Mouse (Mus musculus): ENCODE results near the gene Cd40. TPM values are rescaled to one million over a fixed set of nuclear protein-coding genes. Genes with fewer than 3 reads are reported as not detected.

The Cd40 gene
- polyA plus RNA-seq, 1 experiment from 2014 or later, result 3.4 TPM

DNA sequence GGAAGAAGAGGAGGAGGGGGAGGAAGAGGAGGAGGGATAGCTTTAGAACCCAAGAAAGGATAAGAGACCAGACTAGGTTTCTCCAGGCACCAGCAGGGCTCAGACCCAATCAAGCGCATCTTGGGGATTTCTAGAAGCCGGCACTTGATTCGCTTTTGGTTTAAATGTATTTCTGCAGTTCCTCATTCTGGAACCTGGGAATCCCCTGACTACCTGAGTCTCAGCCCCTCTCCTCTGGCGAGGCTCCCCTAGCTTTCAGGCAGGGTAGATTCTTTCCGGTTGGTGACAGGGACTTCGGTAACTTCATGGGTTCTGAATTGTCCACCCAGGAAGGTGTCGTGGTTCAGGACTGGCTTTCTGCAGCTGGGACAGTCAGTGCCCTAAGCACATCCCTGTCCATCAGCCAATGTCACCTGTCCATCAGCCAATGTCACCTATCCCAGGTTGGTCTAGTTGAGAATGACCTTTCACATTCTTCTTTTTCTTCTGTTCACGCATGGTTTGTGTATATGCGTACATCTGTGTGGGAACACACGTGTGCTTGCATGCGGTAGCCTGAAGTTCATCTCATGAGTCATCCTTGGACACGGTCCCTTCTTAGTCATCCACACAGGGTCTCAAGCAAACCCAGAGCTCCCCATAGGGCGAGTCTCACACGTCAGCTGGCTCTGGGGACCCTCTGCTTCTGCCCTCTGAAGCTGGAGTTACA, 1.1 kb downstream of the Cd40 start:
- H3K4me3 ChIP-seq (replicated peaks), result peak overlapping the region; percentile 42

DNA sequence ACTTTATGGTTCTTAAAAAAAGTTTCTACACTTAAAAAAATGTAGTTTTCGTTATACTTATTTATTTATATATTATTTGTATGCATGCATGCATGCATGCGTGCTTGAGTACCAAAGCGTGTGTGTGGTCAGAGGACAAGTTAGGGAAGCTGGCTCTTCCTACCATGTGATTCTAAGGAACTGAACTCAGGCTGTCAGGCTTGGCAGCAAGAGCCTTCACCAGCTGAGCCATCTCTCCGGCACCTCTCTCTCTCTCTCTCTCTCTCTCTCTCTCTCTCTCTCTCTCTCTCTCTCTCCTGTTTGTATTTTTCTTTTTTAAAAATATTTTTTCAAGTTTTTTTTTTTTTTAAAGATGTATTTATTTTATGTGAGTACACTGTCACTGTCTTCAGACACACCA, 4.5 kb downstream of the Cd40 start:
- no peak overlapping the region for H3K4me2 ChIP-seq
- H3K27me3 ChIP-seq, result peaks cover 18% of the 10 kb centered on the region
- DNase-seq (no peak), ATAC-seq (ENCODE audit: low read depth) (no peak)
- H3K27ac ChIP-seq, result no peak overlapping the region
- no peak overlapping the region for H3K4me3 ChIP-seq (replicated peaks)
- H3K9me3 ChIP-seq (replicated peaks), result no peaks in the 10 kb centered on the region
- no peak overlapping the region for H3K9ac ChIP-seq
- 68% methylated on average over 4 of the region's 4 CpGs for WGBS (ENCODE audit: insufficient replicate concordance)
- no peaks in the 10 kb centered on the region for H3K36me3 ChIP-seq
- peaks cover 15% of the 10 kb centered on the region; the same call in 1 of the 2 replicates for H3K4me1 ChIP-seq (replicated peaks)

More for the DNA sequence above, 1.1 kb downstream of the Cd40 start:
- Histone ChIP-seq H3K9me3 (replicated peaks) (peaks cover 7% of the 10 kb centered on the region; the same call in 1 of the 2 replicates), H3K4me2 (peak overlapping the region; percentile 45), H3K4me1 (replicated peaks) (peaks cover 12% of the 10 kb centered on the region; the same call in 1 of the 2 replicates), H3K27ac (no peak overlapping the region), H3K27me3 (peaks cover 33% of the 10 kb centered on the region), H3K36me3 (no peaks in the 10 kb centered on the region), H3K9ac (no peak overlapping the region)
- DNase-seq, result no peak
- WGBS (ENCODE audit: insufficient replicate concordance), result 48% methylated on average over 14 of the region's 14 CpGs
- no peak for ATAC-seq (ENCODE audit: low read depth)

DNA sequence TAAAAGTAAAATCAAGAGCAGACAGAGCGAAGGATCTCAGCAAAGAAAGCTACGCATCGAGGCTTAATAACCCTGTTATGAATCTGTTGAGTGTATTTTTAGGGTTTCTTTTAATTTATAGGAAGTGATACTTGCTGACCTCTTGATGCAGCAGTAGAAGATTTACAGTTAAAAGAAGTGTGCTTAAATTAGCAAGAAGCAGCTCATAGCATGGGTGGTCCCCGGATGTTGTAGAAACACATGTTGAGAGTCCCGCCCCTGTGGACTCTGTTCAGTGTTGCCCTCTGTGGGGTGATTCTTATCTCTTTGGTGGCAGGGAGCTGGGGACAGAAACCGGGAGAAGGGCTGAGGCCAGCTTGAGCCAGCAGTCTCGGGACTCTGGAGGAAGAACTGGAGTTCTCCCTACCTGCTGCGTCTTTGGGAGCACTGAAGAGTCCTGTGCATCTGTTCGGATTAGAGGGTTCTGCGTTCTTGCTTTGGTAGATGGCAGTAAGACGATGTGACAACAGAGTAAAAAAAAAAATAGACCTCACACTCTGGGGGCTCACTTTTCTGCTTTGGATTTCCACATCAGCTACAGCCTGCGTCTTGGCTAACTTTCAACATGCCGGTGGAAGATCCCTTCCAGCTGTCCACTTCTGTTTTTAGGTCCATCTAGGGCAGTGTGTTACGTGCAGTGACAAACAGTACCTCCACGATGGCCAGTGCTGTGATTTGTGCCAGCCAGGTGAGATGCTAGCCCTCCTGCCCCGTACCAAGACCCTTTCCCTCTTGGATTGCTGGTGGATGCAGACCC, 6.4 kb downstream of the Cd40 start:
- Histone ChIP-seq H3K4me2 (no peak overlapping the region), H3K27me3 (peaks cover 1% of the 10 kb centered on the region; the same call in 1 of the 2 replicates), H3K4me1 (replicated peaks) (0 out of 2 replicates have a peak, but pooled peaks cover 3% of the 10 kb centered on the region), H3K9ac (no peak overlapping the region), H3K9me3 (replicated peaks) (no peaks in the 10 kb centered on the region), H3K27ac (no peak overlapping the region), H3K4me3 (replicated peaks) (no peak overlapping the region), H3K36me3 (no peaks in the 10 kb centered on the region)
- ATAC-seq (ENCODE audit: low read depth), result no peak
- WGBS (ENCODE audit: insufficient replicate concordance), result 60% methylated on average over 16 of the region's 16 CpGs
- no peak for DNase-seq

DNA sequence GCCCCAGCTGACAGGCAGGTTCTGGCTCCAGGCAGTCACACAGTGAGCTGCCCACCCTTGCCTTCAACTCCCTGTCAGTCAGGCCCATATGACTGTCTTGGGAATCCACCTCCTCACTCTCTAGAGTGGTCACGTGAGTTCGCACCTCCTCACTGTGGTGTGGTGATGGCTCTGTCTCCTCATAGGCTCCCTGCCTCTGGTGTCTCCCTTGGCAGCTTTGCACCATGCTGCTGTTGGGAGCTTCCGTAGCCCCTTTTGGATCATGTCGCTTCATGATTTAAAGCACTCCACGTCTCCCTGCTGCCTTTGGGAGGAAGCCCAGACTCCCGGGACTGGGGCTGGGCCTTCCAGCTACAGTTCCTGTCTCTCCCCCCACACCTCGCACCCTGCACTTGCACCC, 9.1 kb downstream of the Cd40 start:
- no peak for DNase-seq
- Histone ChIP-seq H3K9ac (no peak overlapping the region), H3K36me3 (no peaks in the 10 kb centered on the region), H3K4me2 (no peak overlapping the region), H3K4me3 (replicated peaks) (no peak overlapping the region), H3K27ac (no peak overlapping the region), H3K4me1 (replicated peaks) (0 out of 2 replicates have a peak, but pooled peaks cover 3% of the 10 kb centered on the region), H3K9me3 (replicated peaks) (no peaks in the 10 kb centered on the region), H3K27me3 (no peaks in the 10 kb centered on the region)
- ATAC-seq (ENCODE audit: low read depth), result no peak
- 59% methylated on average over 7 of the region's 7 CpGs for WGBS (ENCODE audit: insufficient replicate concordance)

DNA sequence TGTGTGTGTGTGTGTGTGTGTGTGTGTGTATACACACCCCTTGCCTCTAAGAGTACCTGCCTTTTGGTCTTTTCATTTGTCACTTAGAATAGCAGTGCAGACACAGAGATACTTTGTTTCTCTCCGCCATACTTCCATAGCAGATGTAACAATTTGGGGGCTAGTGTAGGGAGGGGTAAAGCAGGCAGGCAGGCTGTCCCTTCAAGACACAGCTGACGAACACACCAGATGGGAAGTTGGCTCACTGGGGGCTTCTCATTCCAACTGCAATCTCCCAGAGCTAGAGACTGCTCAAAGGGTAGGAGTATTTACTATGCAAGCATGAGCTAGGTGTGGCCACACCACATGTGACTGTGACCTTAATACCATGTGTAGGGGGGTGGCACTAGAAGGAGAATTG, 13.4 kb downstream of the Cd40 start:
- Histone ChIP-seq H3K9me3 (replicated peaks) (no peaks in the 10 kb centered on the region), H3K4me1 (replicated peaks) (no peaks in the 10 kb centered on the region), H3K36me3 (no peaks in the 10 kb centered on the region), H3K27me3 (peaks cover 26% of the 10 kb centered on the region), H3K4me2 (no peak overlapping the region), H3K4me3 (replicated peaks) (no peak overlapping the region), H3K9ac (no peak overlapping the region), H3K27ac (no peak overlapping the region)
- 63% methylated on average over 2 of the region's 2 CpGs for WGBS (ENCODE audit: insufficient replicate concordance)
- DNase-seq (no peak), ATAC-seq (ENCODE audit: low read depth) (no peak)

DNA sequence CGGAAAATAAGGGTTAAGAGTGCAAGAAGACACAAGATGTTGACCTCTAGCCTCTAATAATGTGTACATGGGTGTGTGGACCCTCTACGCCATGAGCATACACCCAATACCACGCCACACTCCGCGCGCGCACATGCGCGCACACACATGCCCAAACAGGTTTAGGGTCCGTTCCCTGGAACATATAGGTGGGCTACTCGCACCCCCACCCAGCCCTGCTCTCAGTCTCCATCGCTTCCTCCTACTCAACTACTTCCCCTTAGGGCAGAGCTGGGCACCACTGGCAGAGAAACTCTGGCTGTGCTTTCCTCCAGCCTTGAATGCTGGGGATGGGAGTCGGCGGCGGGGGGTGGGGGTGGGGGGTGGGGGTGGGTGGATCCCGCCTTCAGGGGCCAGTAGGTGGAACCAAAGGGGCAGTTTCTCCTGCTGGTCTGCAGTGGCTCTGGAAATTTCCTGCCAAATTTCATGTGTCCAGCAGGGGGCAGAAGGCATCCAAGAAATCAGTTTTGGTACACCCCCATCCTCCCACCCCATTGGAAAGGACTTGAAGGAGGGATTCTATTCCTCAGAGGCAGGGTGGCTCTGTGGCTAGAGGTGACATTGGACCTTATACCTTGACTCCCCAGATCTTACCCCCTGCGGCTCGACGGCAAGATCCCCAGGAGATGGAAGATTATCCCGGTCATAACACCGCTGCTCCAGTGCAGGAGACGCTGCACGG, 14.8 kb downstream of the Cd40 start:
- WGBS (ENCODE audit: insufficient replicate concordance), result 22% methylated on average over 22 of the region's 23 CpGs
- H3K27me3 ChIP-seq, result peaks cover 39% of the 10 kb centered on the region
- no peak overlapping the region for H3K27ac ChIP-seq
- no peak for DNase-seq
- H3K36me3 ChIP-seq, result no peaks in the 10 kb centered on the region
- H3K9me3 ChIP-seq (replicated peaks), result no peaks in the 10 kb centered on the region
- H3K4me2 ChIP-seq, result no peak overlapping the region
- no peak for ATAC-seq (ENCODE audit: low read depth)
- no peaks in the 10 kb centered on the region for H3K4me1 ChIP-seq (replicated peaks)
- H3K4me3 ChIP-seq (replicated peaks), result no peak overlapping the region
- no peak overlapping the region for H3K9ac ChIP-seq

DNA sequence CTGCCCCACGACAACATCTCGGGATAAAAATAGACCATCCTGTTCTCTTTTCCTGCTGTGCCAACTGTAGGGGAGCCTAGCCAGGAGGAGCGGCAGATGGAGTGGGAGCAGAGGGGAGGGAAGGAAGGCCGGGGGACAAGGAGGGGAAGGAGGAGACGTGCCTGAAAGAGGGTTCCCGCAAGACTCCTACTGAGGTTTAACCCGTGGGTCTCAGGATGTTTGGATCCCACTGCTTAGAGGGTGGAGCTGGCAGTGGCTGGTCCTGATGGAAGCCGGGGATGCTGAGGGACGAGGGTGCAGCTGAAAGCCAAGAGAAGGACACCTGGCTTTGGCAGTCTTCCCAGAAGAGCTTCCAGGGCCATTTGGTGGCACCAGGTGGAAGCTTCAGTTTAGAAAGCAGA, 18.0 kb downstream of the Cd40 start:
- Histone ChIP-seq H3K9ac (no peak overlapping the region), H3K4me3 (replicated peaks) (no peak overlapping the region), H3K36me3 (no peaks in the 10 kb centered on the region), H3K27me3 (peaks cover 70% of the 10 kb centered on the region), H3K27ac (no peak overlapping the region), H3K4me2 (no peak overlapping the region), H3K9me3 (replicated peaks) (no peaks in the 10 kb centered on the region), H3K4me1 (replicated peaks) (no peaks in the 10 kb centered on the region)
- DNase-seq, result no peak
- 23% methylated on average over 9 of the region's 9 CpGs for WGBS (ENCODE audit: insufficient replicate concordance)
- no peak for ATAC-seq (ENCODE audit: low read depth)

DNA sequence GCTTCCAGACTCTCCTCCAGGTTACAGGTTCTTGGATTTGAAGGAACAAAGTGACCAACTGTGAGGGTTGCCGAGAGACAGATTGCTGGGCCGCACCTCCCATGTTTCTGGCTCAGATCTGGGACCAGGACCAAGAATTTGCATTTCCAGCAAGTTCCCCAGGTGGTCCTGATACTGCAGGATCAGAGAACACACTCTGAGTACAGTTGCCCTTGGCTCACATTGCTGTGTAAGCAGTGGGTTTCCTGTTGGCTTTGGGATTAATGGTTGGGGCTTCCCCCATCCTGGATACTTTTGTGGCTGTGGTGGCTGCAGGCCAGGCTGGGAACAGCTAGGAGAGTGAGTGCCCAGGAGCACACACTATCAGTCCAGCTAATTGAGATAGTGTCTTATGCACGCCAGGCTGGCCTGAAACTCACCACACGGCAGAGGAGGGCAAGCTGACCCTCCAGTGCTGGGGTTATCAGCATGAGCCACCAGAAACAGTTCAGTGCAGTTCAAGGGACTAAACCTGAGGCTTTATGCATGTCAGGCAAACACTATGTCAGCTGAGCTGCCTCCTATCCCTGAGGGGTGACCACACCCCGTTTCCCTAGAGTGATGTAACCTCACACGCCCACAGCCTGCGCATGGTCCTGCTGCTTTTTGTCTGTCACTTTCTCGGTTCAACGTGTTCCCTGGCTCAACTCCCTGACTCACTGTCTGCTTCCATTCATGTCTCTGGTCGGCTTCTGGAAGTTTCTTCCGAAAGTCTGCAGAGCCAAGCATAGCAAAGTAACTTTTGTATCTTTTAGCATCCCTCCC, 18.9 kb downstream of the Cd40 start:
- H3K9me3 ChIP-seq (replicated peaks), result no peaks in the 10 kb centered on the region
- no peak for ATAC-seq (ENCODE audit: low read depth)
- 39% methylated on average over 11 of the region's 11 CpGs for WGBS (ENCODE audit: insufficient replicate concordance)

DNA sequence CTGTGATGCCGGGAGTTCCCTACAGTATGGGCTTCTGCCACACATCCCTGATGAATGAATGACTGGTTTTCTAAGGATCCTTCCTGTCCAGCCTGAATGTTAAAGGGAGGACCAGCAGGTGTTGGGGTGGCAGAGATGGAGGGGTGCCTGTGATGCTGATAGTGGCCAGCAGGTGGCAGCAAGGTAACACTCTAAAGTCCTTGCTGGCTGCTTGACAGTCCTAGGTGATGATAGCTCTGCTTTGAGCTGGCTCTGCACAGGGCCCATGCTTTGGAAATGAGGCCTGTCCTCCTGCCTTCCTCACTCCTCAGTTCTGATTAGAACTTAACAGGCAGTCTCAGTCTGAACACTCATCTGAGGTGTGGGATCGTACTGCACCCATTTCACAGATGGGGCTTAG, 19.5 kb downstream of the Cd40 start:
- ATAC-seq (ENCODE audit: low read depth) (0 out of 2 replicates have a peak, but pooled peaks have one; percentile 18), DNase-seq (peak; percentile 42)
- Histone ChIP-seq H3K27me3 (peaks cover 85% of the 10 kb centered on the region), H3K9me3 (replicated peaks) (no peaks in the 10 kb centered on the region), H3K4me3 (replicated peaks) (no peak overlapping the region), H3K36me3 (no peaks in the 10 kb centered on the region), H3K27ac (no peak overlapping the region), H3K4me1 (replicated peaks) (no peaks in the 10 kb centered on the region), H3K9ac (no peak overlapping the region), H3K4me2 (no peak overlapping the region)
- WGBS (ENCODE audit: insufficient replicate concordance), result 28% methylated on average over 2 of the region's 2 CpGs

More for the DNA sequence above, 18.9 kb downstream of the Cd40 start:
- H3K4me1 ChIP-seq (replicated peaks), result no peaks in the 10 kb centered on the region
- H3K9ac ChIP-seq, result no peak overlapping the region
- H3K27me3 ChIP-seq, result peaks cover 79% of the 10 kb centered on the region
- DNase-seq, result no peak
- no peaks in the 10 kb centered on the region for H3K36me3 ChIP-seq
- H3K27ac ChIP-seq, result no peak overlapping the region
- H3K4me3 ChIP-seq (replicated peaks), result no peak overlapping the region
- no peak overlapping the region for H3K4me2 ChIP-seq

DNA sequence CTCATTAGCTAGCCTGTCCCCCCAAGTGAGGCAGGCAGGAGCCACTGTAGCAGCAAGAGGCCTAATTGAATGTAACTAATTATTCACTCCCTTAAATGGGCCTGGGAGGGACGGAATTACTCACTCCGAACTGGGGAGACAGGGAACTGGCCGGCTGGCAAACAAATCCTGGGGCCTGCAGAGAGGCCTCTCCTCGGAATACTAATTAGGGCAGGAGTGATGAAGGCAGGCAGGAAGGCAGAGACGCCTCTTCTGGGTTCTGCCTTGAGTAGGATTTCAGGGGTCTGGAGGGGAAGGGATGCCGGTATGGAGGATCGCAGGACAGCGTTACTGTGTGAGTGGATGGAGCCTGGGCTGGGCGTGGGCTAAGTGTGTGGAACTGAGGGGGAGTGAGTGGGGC, 21.6 kb downstream of the Cd40 start:
- no peak overlapping the region for H3K27ac ChIP-seq
- no peak overlapping the region for H3K4me3 ChIP-seq (replicated peaks)
- no peak overlapping the region for H3K9ac ChIP-seq
- no peaks in the 10 kb centered on the region for H3K4me1 ChIP-seq (replicated peaks)
- no peaks in the 10 kb centered on the region for H3K36me3 ChIP-seq
- no peaks in the 10 kb centered on the region for H3K9me3 ChIP-seq (replicated peaks)
- DNase-seq, result no peak
- peaks cover 91% of the 10 kb centered on the region for H3K27me3 ChIP-seq
- 8% methylated on average over 9 of the region's 9 CpGs for WGBS (ENCODE audit: insufficient replicate concordance)
- ATAC-seq (ENCODE audit: low read depth), result no peak
- H3K4me2 ChIP-seq, result no peak overlapping the region

Measured in liver, embryonic 13.5 days (tissue).